Mouse (Mus musculus): Measurements from ENCODE around the gene Cadps2. TPM values are rescaled to one million over a fixed set of nuclear protein-coding genes. Genes with fewer than 3 reads are reported as not detected.

Cadps2 gene
- total and polyA plus RNA-seq, 3 experiments = not detected

- Histone ChIP-seq H3K9me3 (replicated peaks; ENCODE audit: low read length) (peaks cover 31% of the 10 kb centered on the region), H3K9ac (ENCODE audit: insufficient read depth, low read depth) (no peak overlapping the region), H3K36me3 (replicated peaks in 1 of 2; ENCODE audit: control insufficient read depth in 1 of 2, insufficient read depth in 1 of 2, low read length in 1 of 2) (no peaks in the 10 kb centered on the region), H3K4me3 (replicated peaks in 1 of 3; ENCODE audit: low read depth in 2 of 3, low read length in 2 of 3, poor library complexity in 1 of 3) (no peak overlapping the region), H3K4me2 (ENCODE audit: insufficient read depth, low read depth, poor library complexity, severe bottlenecking) (no peak overlapping the region), H3K27ac (ENCODE audit: insufficient read depth, low read depth) (no peak overlapping the region), H3K79me2 (replicated peaks; ENCODE audit: control insufficient read depth, extremely low read depth, insufficient read depth, poor library complexity, severe bottlenecking) (no peaks in the 10 kb centered on the region), H3K27me3 (replicated peaks) (no peaks in the 10 kb centered on the region), H3K4me1 (ENCODE audit: control insufficient read depth in 1 of 2, insufficient read depth in 2 of 2) (no peaks in the 10 kb centered on the region)
- TF ChIP-seq ETS1 (conservative IDR thresholded peaks at IDR 0.05; ENCODE audit: low read depth, low read length) = no peak
- TF ChIP-seq HCFC1 (IDR thresholded peaks at IDR 0.05; ENCODE audit: low read depth, low read length) = no peak
- no peak for TF ChIP-seq EP300 (IDR thresholded peaks at IDR 0.05; ENCODE audit: low read length)
- TF ChIP-seq ZKSCAN1 (IDR thresholded peaks at IDR 0.05; ENCODE audit: borderline replicate concordance, low read depth, low read length) = no peak
- no peak for TF ChIP-seq ELF1 (IDR thresholded peaks at IDR 0.05; ENCODE audit: low read depth, low read length)
- no peak for TF ChIP-seq ZC3H11A (IDR thresholded peaks at IDR 0.05; ENCODE audit: low read depth, low read length)
- no peak for TF ChIP-seq SMC3 (IDR thresholded peaks at IDR 0.05; ENCODE audit: low read depth, low read length)
- TF ChIP-seq USF1 (IDR thresholded peaks at IDR 0.05; ENCODE audit: low read depth, low read length) = no peak
- TF ChIP-seq ZMIZ1 (IDR thresholded peaks at IDR 0.05; ENCODE audit: low read depth, low read length) = no peak
- no peak for TF ChIP-seq POLR2AphosphoS2 (IDR thresholded peaks at IDR 0.05; ENCODE audit: low read depth, low read length)
- TF ChIP-seq E2F4 (IDR thresholded peaks at IDR 0.05; ENCODE audit: insufficient replicate concordance, low read depth, low read length) = no peak
- TF ChIP-seq GABPA (IDR thresholded peaks at IDR 0.05; ENCODE audit: insufficient replicate concordance, low read depth, low read length) = no peak
- no peak for TF ChIP-seq KAT2A (IDR thresholded peaks at IDR 0.05; ENCODE audit: insufficient replicate concordance, low read length)
- no peak for TF ChIP-seq PAX5 (IDR thresholded peaks at IDR 0.05; ENCODE audit: low read length)
- no peak for TF ChIP-seq CHD1 (IDR thresholded peaks at IDR 0.05; ENCODE audit: low read depth, low read length)
- no peak for TF ChIP-seq BHLHE40 (IDR thresholded peaks at IDR 0.05; ENCODE audit: low read depth, low read length)
- TF ChIP-seq TCF12 (IDR thresholded peaks at IDR 0.05; ENCODE audit: low read depth, low read length) = no peak
- no peak for TF ChIP-seq MAX (IDR thresholded peaks at IDR 0.05; ENCODE audit: low read length)
- TF ChIP-seq SIN3A (IDR thresholded peaks at IDR 0.05; ENCODE audit: low read length) = no peak
- dilution Hi-C loops (cut with MboI; ENCODE audit: extremely low pct_ligation_motif_present, extremely low pct_unique_long_range_greater_than_20kb, low sequenced_read_pairs) = no loop called here
- no peak for DNase-seq (ENCODE audit: extremely low read depth)
- in situ Hi-C loops (cut with MboI; ENCODE audit: low pct_ligation_motif_present, low pct_unique_long_range_greater_than_20kb, low sequenced_read_pairs) = no loop called here
Observed at GRCm38 (mm10) chr6:23252196-23253135, 586.8 kb downstream of the Cadps2 start.

- H3K9ac ChIP-seq (ENCODE audit: insufficient read depth, low read depth) = no peak overlapping the region
- dilution Hi-C loops (cut with MboI; ENCODE audit: extremely low pct_ligation_motif_present, extremely low pct_unique_long_range_greater_than_20kb, low sequenced_read_pairs) (no loop called here), in situ Hi-C loops (cut with MboI; ENCODE audit: low pct_ligation_motif_present, low pct_unique_long_range_greater_than_20kb, low sequenced_read_pairs) (no loop called here)
- no peak for DNase-seq (ENCODE audit: extremely low read depth)
- no peaks in the 10 kb centered on the region for H3K27me3 ChIP-seq (replicated peaks)
- no peaks in the 10 kb centered on the region for H3K4me1 ChIP-seq (ENCODE audit: control insufficient read depth in 1 of 2, insufficient read depth in 2 of 2)
- H3K9me3 ChIP-seq (replicated peaks; ENCODE audit: low read length) = peaks cover 36% of the 10 kb centered on the region
- TF ChIP-seq SIN3A (IDR thresholded peaks at IDR 0.05; ENCODE audit: low read length) = no peak
- no peak for TF ChIP-seq NELFE (IDR thresholded peaks at IDR 0.05; ENCODE audit: low read depth, low read length)
- TF ChIP-seq RCOR1 (conservative IDR thresholded peaks at IDR 0.05; ENCODE audit: low read depth, low read length) = no peak
- no peak for TF ChIP-seq ZMIZ1 (IDR thresholded peaks at IDR 0.05; ENCODE audit: low read depth, low read length)
- no peak for TF ChIP-seq SMC3 (IDR thresholded peaks at IDR 0.05; ENCODE audit: low read depth, low read length)
- no peak for TF ChIP-seq KAT2A (IDR thresholded peaks at IDR 0.05; ENCODE audit: insufficient replicate concordance, low read length)
- TF ChIP-seq CTCF (conservative IDR thresholded peaks at IDR 0.05 in 1 of 2, IDR thresholded peaks at IDR 0.05 in 1 of 2; ENCODE audit: low read depth in 2 of 2, low read length in 2 of 2) = no peak
- TF ChIP-seq IRF4 (IDR thresholded peaks at IDR 0.05; ENCODE audit: low read depth, low read length) = no peak
- TF ChIP-seq CHD2 (IDR thresholded peaks at IDR 0.05; ENCODE audit: low read length) = no peak
- no peak for TF ChIP-seq ZNF384 (IDR thresholded peaks at IDR 0.05; ENCODE audit: low read depth, low read length)
- no peak for TF ChIP-seq CHD1 (IDR thresholded peaks at IDR 0.05; ENCODE audit: low read depth, low read length)
- no peak for TF ChIP-seq JUN (IDR thresholded peaks at IDR 0.05; ENCODE audit: insufficient read depth, low read depth, low read length)
- no peaks in the 10 kb centered on the region for H3K36me3 ChIP-seq (replicated peaks in 1 of 2; ENCODE audit: control insufficient read depth in 1 of 2, insufficient read depth in 1 of 2, low read length in 1 of 2)
- no peak overlapping the region for H3K27ac ChIP-seq (ENCODE audit: insufficient read depth, low read depth)
- H3K4me2 ChIP-seq (ENCODE audit: insufficient read depth, low read depth, poor library complexity, severe bottlenecking) = no peak overlapping the region
- no peak overlapping the region for H3K4me3 ChIP-seq (replicated peaks in 1 of 3; ENCODE audit: low read depth in 2 of 3, low read length in 2 of 3, poor library complexity in 1 of 3)
- no peaks in the 10 kb centered on the region for H3K79me2 ChIP-seq (replicated peaks; ENCODE audit: control insufficient read depth, extremely low read depth, insufficient read depth, poor library complexity, severe bottlenecking)
Observed at GRCm38 (mm10) chr6:23251431-23251830, 587.8 kb downstream of the Cadps2 start.

Data from CH12.LX (cell line).